Mouse (Mus musculus): ENCODE data around the gene Por.

Por gene

GRCm38 (mm10) chr5:135669741-135670275 lies at the start of gene Por:
TSS of gene Por (plus strand) at chr5:135670033.
- 49% methylated on average over 9 of the region's 9 CpGs for WGBS

GRCm38 (mm10) chr5:135620526-135620925 lies 49.3 kb upstream of the Por start:
- 86% methylated on average over 9 of the region's 9 CpGs for WGBS

GRCm38 (mm10) chr5:135621725-135622124 lies 48.1 kb upstream of the Por start:
- WGBS: 63% methylated on average over 10 of the region's 10 CpGs

GRCm38 (mm10) chr5:135623006-135623563 lies 46.7 kb upstream of the Por start:
- 73% methylated on average over 18 of the region's 18 CpGs for WGBS

GRCm38 (mm10) chr5:135628916-135629315 lies 40.9 kb upstream of the Por start:
- WGBS: 36% methylated on average over 10 of the region's 10 CpGs

GRCm38 (mm10) chr5:135629401-135629800 lies 40.4 kb upstream of the Por start:
- WGBS: 88% methylated on average over 3 of the region's 3 CpGs

- 30% methylated on average over 3 of the region's 3 CpGs for WGBS
These were observed 39.2 kb upstream of the Por start for GRCm38 (mm10) chr5:135630598-135630997.

GRCm38 (mm10) chr5:135632117-135632796 lies 37.6 kb upstream of the Por start, which contains the start of gene Rhbdd2:
TSS of gene Rhbdd2 (plus strand) at chr5:135632618.
- WGBS: 10% methylated on average over 30 of the region's 30 CpGs

- WGBS: under 1% methylated on average over 21 of the region's 21 CpGs
These were observed 37.1 kb upstream of the Por start for GRCm38 (mm10) chr5:135632797-135633144.

GRCm38 (mm10) chr5:135639760-135640458 lies 29.9 kb upstream of the Por start:
- 60% methylated on average over 7 of the region's 7 CpGs for WGBS

- WGBS: 70% methylated on average over 6 of the region's 6 CpGs
These were observed 29.4 kb upstream of the Por start for GRCm38 (mm10) chr5:135640459-135640789.

- WGBS: 96% methylated on average over 1 of the region's 1 CpGs
These were observed 28.8 kb upstream of the Por start for GRCm38 (mm10) chr5:135641028-135641427.

GRCm38 (mm10) chr5:135642686-135643551 lies 26.9 kb upstream of the Por start:
- WGBS: 80% methylated on average over 10 of the region's 10 CpGs

GRCm38 (mm10) chr5:135643552-135643842 lies 26.3 kb upstream of the Por start:
- WGBS: 100% methylated on average over 1 of the region's 1 CpGs

- WGBS: 95% methylated on average over 8 of the region's 8 CpGs
These were observed 26.0 kb upstream of the Por start for GRCm38 (mm10) chr5:135643869-135644268.

GRCm38 (mm10) chr5:135645330-135645729 lies 24.5 kb upstream of the Por start:
- 74% methylated on average over 5 of the region's 5 CpGs for WGBS

GRCm38 (mm10) chr5:135646038-135646437 lies 23.8 kb upstream of the Por start:
- WGBS: 85% methylated on average over 6 of the region's 6 CpGs

- 72% methylated on average over 9 of the region's 9 CpGs for WGBS
These were observed 21.1 kb upstream of the Por start for GRCm38 (mm10) chr5:135648461-135649308.

- 86% methylated on average over 1 of the region's 1 CpGs for WGBS
These were observed 20.6 kb upstream of the Por start for GRCm38 (mm10) chr5:135649309-135649633.

GRCm38 (mm10) chr5:135651536-135651935 lies 18.3 kb upstream of the Por start:
- 83% methylated on average over 3 of the region's 3 CpGs for WGBS

GRCm38 (mm10) chr5:135653209-135653608 lies 16.6 kb upstream of the Por start:
- 76% methylated on average over 2 of the region's 2 CpGs for WGBS
